Mouse (Mus musculus) embryonic facial prominence, embryonic 12.5 days (tissue): ENCODE results near the gene Nid1. TPM values are rescaled to one million over a fixed set of nuclear protein-coding genes. Genes with fewer than 3 reads are reported as not detected.
"Not testable (repeated sequence)": the region's sequence is repeated elsewhere in the genome, so short reads cannot be mapped to it uniquely, and the experiment has no call there.

ENCODE experiments used
- ATAC-seq: fragments of 200-750 bp; cut with Nextera tagmentation; 2 replicates; pipeline ENCODE4 v1.8.0; 2017; ENCODE audit not compliant: insufficient number of reproducible peaks, insufficient read depth, low FRiP score, low TSS enrichment
- H3K27ac ChIP-seq: fragments of 300-500 bp; sonication (generic); 2 replicates; pipeline ENCODE4 v1.5.1; 2016; ENCODE audit warnings: mild to moderate bottlenecking
- H3K27me3 ChIP-seq: fragments of 300-500 bp; sonication (generic); 2 replicates; pipeline ENCODE4 v1.6.1; 2016; ENCODE audit warnings: mild to moderate bottlenecking, moderate library complexity
- H3K36me3 ChIP-seq: fragments of 300-500 bp; sonication (generic); 2 replicates; pipeline ENCODE4 v1.6.1; 2016; ENCODE audit warnings: mild to moderate bottlenecking
- H3K4me1 ChIP-seq: fragments of 300-500 bp; sonication (generic); 2 replicates; pipeline ENCODE4 v1.6.1; 2016
- H3K4me2 ChIP-seq: fragments of 300-500 bp; sonication (generic); replicated peaks from 2 replicates; pipeline ENCODE4 v1.6.1; 2016; ENCODE audit warnings: mild to moderate bottlenecking, moderate library complexity
- H3K4me3 ChIP-seq: fragments of 300-500 bp; sonication (generic); 2 replicates; pipeline ENCODE4 v1.5.1; 2016; ENCODE audit warnings: mild to moderate bottlenecking
- H3K9ac ChIP-seq: fragments of 300-500 bp; sonication (generic); 2 replicates; pipeline ENCODE4 v1.6.1; 2016; ENCODE audit warnings: mild to moderate bottlenecking, moderate library complexity
- H3K9me3 ChIP-seq: fragments of 300-500 bp; sonication (generic); 2 replicates; pipeline ENCODE4 v1.6.1; 2016; ENCODE audit warnings: mild to moderate bottlenecking, moderate library complexity
- WGBS: fragments of 180-500 bp; shearing (Covaris S2); methylation state at CpG from one replicate; pipeline ENCODE4 v1.1.7; 2016; 5-methylcytosine and 5-hydroxymethylcytosine counted together
- polyA plus RNA-seq: library from polyadenylated mRNA; unstranded; fragments of >200 nt; fragmentation: Nextera tagmentation; extraction: Ambion mirVana; gene quantifications from 2 replicates; pipeline ENCODE4 v1.2.1, GENCODE M21; 2016

Gene Nid1
- polyA plus RNA-seq, 1 experiment from 2014 or later, result 65.7 TPM

DNA sequence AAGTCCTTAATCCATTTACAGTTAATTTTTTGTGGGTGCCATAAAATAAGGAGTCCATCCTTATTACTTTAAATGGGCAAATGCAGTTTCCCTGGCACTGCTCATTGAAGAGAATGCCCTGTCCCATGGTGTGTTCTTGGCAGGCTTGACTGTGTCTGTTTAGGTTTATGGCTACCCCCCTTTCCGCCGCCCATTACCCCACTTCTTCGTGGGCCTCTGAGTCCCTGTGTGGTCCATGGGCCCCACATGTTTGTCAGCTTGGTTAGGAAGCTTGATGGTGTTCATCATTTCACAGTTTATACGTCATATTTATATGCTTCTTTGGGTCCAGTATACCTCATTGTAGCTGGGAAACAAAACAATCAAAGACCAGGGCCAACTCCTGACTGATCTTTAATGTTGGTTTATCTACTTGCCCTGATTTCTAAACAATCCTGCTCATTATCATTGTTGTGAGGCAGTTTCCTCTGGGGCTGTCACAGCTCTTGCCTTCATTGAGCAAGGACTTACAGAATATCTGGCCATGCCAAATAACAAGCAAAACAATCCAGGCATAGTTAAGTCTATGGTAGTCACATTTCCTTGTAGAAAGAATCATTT is 20.9 kb downstream of the Nid1 start:
- Histone ChIP-seq H3K27ac (no peak overlapping the region), H3K4me3 (no peak overlapping the region), H3K4me2 (no peak overlapping the region), H3K9me3 (no peaks in the 10 kb centered on the region), H3K36me3 (no peaks in the 10 kb centered on the region), H3K27me3 (no peaks in the 10 kb centered on the region), H3K9ac (no peak overlapping the region), H3K4me1 (peaks cover 4% of the 10 kb centered on the region)
- ATAC-seq, result no peak
- WGBS, result 80% methylated on average over 4 of the region's 4 CpGs

DNA sequence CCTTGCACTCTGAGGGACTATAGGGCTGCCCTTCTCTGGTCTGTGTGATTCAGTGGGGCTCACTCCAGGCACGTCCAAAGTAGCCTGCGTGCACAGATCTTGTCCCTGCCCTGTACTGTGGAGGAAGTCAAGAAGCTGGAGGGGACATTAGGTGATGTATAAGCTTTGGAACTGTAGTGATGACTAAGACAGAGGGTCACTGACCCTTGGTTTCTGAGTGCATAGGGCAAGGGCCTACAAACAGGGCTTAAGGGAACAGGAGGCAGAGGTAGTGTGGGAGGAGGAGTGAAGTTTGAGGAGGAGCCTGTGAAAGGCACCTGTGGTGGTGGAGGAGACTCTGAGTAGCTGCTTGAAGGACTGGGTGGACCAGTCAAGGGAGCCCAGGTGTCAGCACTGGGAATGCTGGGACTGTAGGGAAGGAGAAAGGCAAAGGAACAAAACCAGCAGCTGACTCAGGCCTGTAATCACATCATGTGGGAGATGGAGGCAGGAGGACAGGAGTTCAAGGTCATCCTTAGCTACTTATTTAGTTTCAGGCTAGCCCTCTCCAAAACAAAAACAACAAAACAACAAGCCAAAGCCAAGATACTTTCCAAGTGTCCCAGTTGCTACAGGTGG is 23.3 kb downstream of the Nid1 start:
- peaks cover 4% of the 10 kb centered on the region for H3K4me1 ChIP-seq
- H3K4me2 ChIP-seq, result no peak overlapping the region
- 74% methylated on average over 2 of the region's 2 CpGs for WGBS
- ATAC-seq, result no peak
- no peaks in the 10 kb centered on the region for H3K27me3 ChIP-seq
- no peaks in the 10 kb centered on the region for H3K36me3 ChIP-seq
- no peak overlapping the region for H3K4me3 ChIP-seq
- no peak overlapping the region for H3K27ac ChIP-seq
- no peak overlapping the region for H3K9ac ChIP-seq
- no peaks in the 10 kb centered on the region for H3K9me3 ChIP-seq

- WGBS, result 78% methylated on average over 4 of the region's 4 CpGs
- H3K4me1 ChIP-seq, result peaks cover 4% of the 10 kb centered on the region
- no peak overlapping the region for H3K9ac ChIP-seq
- H3K36me3 ChIP-seq, result no peaks in the 10 kb centered on the region
- H3K4me3 ChIP-seq, result no peak overlapping the region
- no peaks in the 10 kb centered on the region for H3K9me3 ChIP-seq
- H3K27me3 ChIP-seq, result no peaks in the 10 kb centered on the region
- no peak for ATAC-seq
- no peak overlapping the region for H3K4me2 ChIP-seq
- H3K27ac ChIP-seq, result no peak overlapping the region
Measured at GRCm38 (mm10) chr13:13461446-13462192, 24.3 kb downstream of the Nid1 start.

- no peak overlapping the region for H3K9ac ChIP-seq
- 89% methylated on average over 3 of the region's 3 CpGs for WGBS
- H3K4me2 ChIP-seq, result no peak overlapping the region
- no peak overlapping the region for H3K4me3 ChIP-seq
- ATAC-seq, result no peak
- no peak overlapping the region for H3K27ac ChIP-seq
- peaks cover 4% of the 10 kb centered on the region for H3K4me1 ChIP-seq
- no peaks in the 10 kb centered on the region for H3K9me3 ChIP-seq
- H3K27me3 ChIP-seq, result no peaks in the 10 kb centered on the region
- peaks cover 7% of the 10 kb centered on the region for H3K36me3 ChIP-seq
Measured at GRCm38 (mm10) chr13:13463949-13464348, 26.6 kb downstream of the Nid1 start.

GRCm38 (mm10) chr13:13467249-13467648 is 29.9 kb downstream of the Nid1 start:
- H3K27me3 ChIP-seq, H3K4me3 ChIP-seq, ATAC-seq, H3K4me2 ChIP-seq, H3K36me3 ChIP-seq, H3K4me1 ChIP-seq, H3K9ac ChIP-seq, H3K9me3 ChIP-seq, H3K27ac ChIP-seq: not testable (repeated sequence)

DNA sequence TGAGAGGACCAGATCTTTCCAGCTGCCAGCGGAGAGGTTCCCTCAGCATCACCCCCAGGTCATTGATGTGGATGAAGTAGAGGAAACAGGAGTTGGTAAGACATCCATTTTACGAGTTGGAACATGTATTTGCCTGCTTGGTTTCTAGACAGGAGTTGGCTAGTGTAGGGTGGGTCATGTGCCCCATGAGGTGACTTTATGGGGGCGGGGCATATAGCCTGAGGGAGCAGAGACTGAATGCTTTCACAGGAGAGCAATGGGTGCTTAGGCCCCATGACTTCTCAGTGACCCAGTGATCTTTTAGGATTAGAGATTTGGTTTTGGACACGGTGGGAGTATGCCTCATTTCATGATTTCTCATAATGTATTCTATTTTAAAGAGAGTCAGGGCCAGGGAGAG is 31.2 kb downstream of the Nid1 start:
- Histone ChIP-seq H3K4me3 (no peak overlapping the region), H3K36me3 (peaks cover 7% of the 10 kb centered on the region), H3K9me3 (no peaks in the 10 kb centered on the region), H3K4me2 (no peak overlapping the region), H3K27ac (no peak overlapping the region), H3K4me1 (no peaks in the 10 kb centered on the region), H3K27me3 (no peaks in the 10 kb centered on the region), H3K9ac (no peak overlapping the region)
- no peak for ATAC-seq
- 80% methylated on average over 4 of the region's 4 CpGs for WGBS

- H3K4me2 ChIP-seq, result no peak overlapping the region
- H3K36me3 ChIP-seq, result peaks cover 7% of the 10 kb centered on the region
- H3K27me3 ChIP-seq, result no peaks in the 10 kb centered on the region
- H3K4me1 ChIP-seq, result no peaks in the 10 kb centered on the region; the same call in 1 of the 2 replicates
- no peak for ATAC-seq
- H3K27ac ChIP-seq, result no peak overlapping the region
- H3K4me3 ChIP-seq, result no peak overlapping the region
- no peak overlapping the region for H3K9ac ChIP-seq
- WGBS, result 87% methylated on average over 3 of the region's 3 CpGs
- H3K9me3 ChIP-seq, result no peaks in the 10 kb centered on the region
Measured at GRCm38 (mm10) chr13:13471334-13471757, 34.0 kb downstream of the Nid1 start.

DNA sequence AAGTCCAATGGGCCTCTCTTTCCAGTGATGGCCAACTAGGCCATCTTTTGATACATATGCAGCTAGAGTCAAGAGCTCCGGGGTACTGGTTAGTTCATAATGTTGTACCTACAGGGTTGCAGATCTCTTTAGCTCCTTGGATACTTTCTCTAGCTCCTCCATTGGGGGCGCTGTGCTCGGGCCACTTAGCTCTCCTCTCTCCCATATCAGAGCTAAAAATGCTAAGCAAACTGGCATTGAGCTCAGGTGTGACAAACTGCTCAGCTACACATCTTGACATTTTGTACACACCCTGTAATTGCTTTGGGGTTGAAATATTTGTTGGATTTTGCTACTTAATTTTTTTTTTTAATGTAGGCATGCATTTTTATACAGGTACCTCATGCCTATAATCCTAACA is 37.1 kb downstream of the Nid1 start:
- not testable (repeated sequence) for H3K4me3 ChIP-seq, H3K9ac ChIP-seq, H3K4me1 ChIP-seq, ATAC-seq, H3K9me3 ChIP-seq, H3K4me2 ChIP-seq, H3K27me3 ChIP-seq, H3K27ac ChIP-seq
- whole genome bisulfite sequencing, result 62% methylated on average over 3 of the region's 3 CpGs
- H3K36me3 ChIP-seq, result peaks cover 10% of the 10 kb centered on the region

GRCm38 (mm10) chr13:13474991-13475390 is 37.6 kb downstream of the Nid1 start:
- H3K4me1 ChIP-seq, result no peaks in the 10 kb centered on the region; the same call in 1 of the 2 replicates
- no peak for ATAC-seq
- WGBS, result 40% methylated on average over 2 of the region's 2 CpGs
- no peaks in the 10 kb centered on the region for H3K27me3 ChIP-seq
- H3K27ac ChIP-seq, result no peak overlapping the region
- H3K4me3 ChIP-seq, result no peak overlapping the region
- H3K9ac ChIP-seq, result no peak overlapping the region
- H3K36me3 ChIP-seq, result peaks cover 10% of the 10 kb centered on the region
- no peak overlapping the region for H3K4me2 ChIP-seq
- no peaks in the 10 kb centered on the region for H3K9me3 ChIP-seq

DNA sequence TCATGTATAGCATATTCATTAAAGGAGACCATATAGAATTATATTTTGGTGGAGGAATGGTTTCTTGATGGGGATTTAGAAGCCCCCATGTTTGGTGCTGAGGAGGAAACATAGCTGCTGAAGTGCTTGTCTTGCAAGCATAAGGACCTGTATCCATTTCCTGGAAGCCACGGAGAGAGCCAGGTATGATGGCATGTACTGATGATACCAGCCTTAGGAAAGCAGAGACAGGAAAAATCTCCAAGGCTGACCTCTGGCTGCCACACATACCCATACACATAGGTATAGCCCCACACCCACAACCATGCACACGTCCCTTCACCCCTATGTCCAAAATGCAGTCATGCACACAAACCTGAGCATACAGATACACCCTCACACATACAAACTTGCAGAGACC is 39.2 kb downstream of the Nid1 start:
- Histone ChIP-seq H3K4me2 (no peak overlapping the region), H3K9ac (no peak overlapping the region), H3K4me1 (peaks cover 4% of the 10 kb centered on the region; the same call in 1 of the 2 replicates), H3K27me3 (no peaks in the 10 kb centered on the region), H3K36me3 (peaks cover 10% of the 10 kb centered on the region), H3K27ac (no peak overlapping the region), H3K4me3 (no peak overlapping the region), H3K9me3 (no peaks in the 10 kb centered on the region)
- no peak for ATAC-seq
- WGBS, result 86% methylated on average over 2 of the region's 2 CpGs

DNA sequence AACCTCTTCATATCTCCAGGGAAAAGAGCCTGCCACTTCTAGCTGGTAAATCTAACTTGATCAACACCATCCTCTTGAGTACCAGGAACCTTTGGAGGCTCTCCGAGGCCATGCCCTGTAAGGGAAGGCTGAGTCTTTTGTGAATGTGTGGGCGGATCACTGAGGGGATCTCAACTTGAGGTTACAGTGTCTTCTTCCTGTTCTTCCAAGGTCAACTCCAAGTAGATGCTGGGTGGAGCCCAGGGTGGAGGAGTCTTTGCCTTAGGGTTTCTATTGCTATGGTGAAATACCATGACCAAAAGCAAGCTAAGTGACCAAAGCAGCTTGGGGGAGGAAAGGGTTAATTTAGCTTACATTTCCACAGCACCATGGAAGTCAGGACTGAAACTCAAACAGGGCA is 39.7 kb downstream of the Nid1 start:
- no peak overlapping the region for H3K9ac ChIP-seq
- WGBS, result 84% methylated on average over 2 of the region's 2 CpGs
- ATAC-seq, result no peak

GRCm38 (mm10) chr13:13479986-13480385 is 42.6 kb downstream of the Nid1 start:
- 3% methylated on average over 2 of the region's 2 CpGs for WGBS
- Histone ChIP-seq H3K4me2 (no peak overlapping the region), H3K27ac (no peak overlapping the region), H3K9me3 (no peaks in the 10 kb centered on the region), H3K27me3 (no peaks in the 10 kb centered on the region), H3K36me3 (peaks cover 14% of the 10 kb centered on the region), H3K9ac (no peak overlapping the region), H3K4me3 (no peak overlapping the region), H3K4me1 (peaks cover 8% of the 10 kb centered on the region; the same call in 1 of the 2 replicates)
- no peak for ATAC-seq

More for the DNA sequence above, 39.7 kb downstream of the Nid1 start:
- Histone ChIP-seq H3K27ac (no peak overlapping the region), H3K27me3 (no peaks in the 10 kb centered on the region), H3K4me3 (no peak overlapping the region), H3K9me3 (no peaks in the 10 kb centered on the region), H3K36me3 (peaks cover 10% of the 10 kb centered on the region), H3K4me1 (peaks cover 4% of the 10 kb centered on the region; the same call in 1 of the 2 replicates), H3K4me2 (no peak overlapping the region)
